ENCODE assay signal across 11 mouse cellular contexts in the genomic region with DNA sequence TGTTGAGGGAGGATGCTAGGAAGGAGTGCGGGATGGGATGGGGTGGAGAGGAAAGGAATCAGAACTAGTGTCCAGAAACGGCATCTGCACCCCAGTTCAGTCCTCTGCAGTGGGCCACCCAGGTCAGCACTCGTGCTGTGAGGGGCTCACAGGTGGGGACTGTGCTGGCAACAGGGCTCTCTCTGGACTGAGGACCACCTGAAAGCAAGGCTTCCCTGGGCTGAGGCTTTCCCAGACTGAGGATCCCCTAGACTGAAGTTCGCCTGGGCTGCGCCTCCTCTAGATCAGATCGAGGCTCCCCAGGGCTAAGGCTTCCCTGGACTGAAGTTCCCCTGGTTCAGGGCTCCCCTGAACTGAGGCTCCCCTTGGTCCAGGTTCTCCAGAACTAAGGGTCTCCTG. TPM values are rescaled to one million over a fixed set of nuclear protein-coding genes. Genes with fewer than 3 reads are reported as not detected.
A peak's percentile ranks its signal among the peaks of the same experiment; 100 is the strongest.
DNase-seq lines count a peak whose midpoint lies in the region; ATAC-seq and TF ChIP-seq lines count a peak whose summit lies in the region.
"Had no signal": no experiment of that assay in that cellular context is flagged by ENCODE, and none has a peak within 500 bp of the region (broad histone marks: within the 10 kb centered on the region; RNA-seq: fewer than 3 reads in every experiment).

No protein-coding gene starts in this region.

- TF ChIP-seq POLR2A in ES-Bruce4 (IDR thresholded peaks at IDR 0.05; ENCODE audit: insufficient read depth, low read length), result no peak

- no peak overlapping the region for H3K27ac ChIP-seq in heart, embryonic 10.5 days
- H3K27ac ChIP-seq in ES-Bruce4 (ENCODE audit: insufficient read depth, low read length), result no peak overlapping the region
- no peak overlapping the region for H3K27ac ChIP-seq in forebrain, postnatal 0 days (ENCODE audit: low read depth, low read length)
- H3K27ac ChIP-seq in midbrain, embryonic 12.5 days (replicated peaks), result no peak overlapping the region

- peaks cover 83% of the 10 kb centered on the region for H3K27me3 ChIP-seq in heart, embryonic 10.5 days (ENCODE audit: insufficient read depth, poor library complexity, severe bottlenecking)
- H3K27me3 ChIP-seq in ES-Bruce4 (ENCODE audit: control insufficient read depth, insufficient read depth, low read length, poor library complexity, severe bottlenecking), result no peaks in the 10 kb centered on the region; the same call in 1 of the 2 replicates
- H3K27me3 ChIP-seq in forebrain, postnatal 0 days (ENCODE audit: insufficient read depth, low read length), result peaks cover 51% of the 10 kb centered on the region
- peaks cover 86% of the 10 kb centered on the region for H3K27me3 ChIP-seq in midbrain, embryonic 12.5 days

- peaks cover 14% of the 10 kb centered on the region for H3K4me1 ChIP-seq in heart, embryonic 10.5 days
- H3K4me1 ChIP-seq in ES-Bruce4 (ENCODE audit: control insufficient read depth, insufficient read depth, low read length), result no peaks in the 10 kb centered on the region
- H3K4me1 ChIP-seq in forebrain, postnatal 0 days (ENCODE audit: insufficient read depth), result no peaks in the 10 kb centered on the region; the same call in 1 of the 2 replicates
- peaks cover 21% of the 10 kb centered on the region for H3K4me1 ChIP-seq in midbrain, embryonic 12.5 days

- H3K4me3 ChIP-seq in heart, embryonic 10.5 days, result peak overlapping the region; percentile 56
- H3K4me3 ChIP-seq in ES-Bruce4 (ENCODE audit: low read depth, low read length), result peak overlapping the region; percentile 51
- peak overlapping the region; percentile 37 for H3K4me3 ChIP-seq in forebrain, postnatal 0 days (ENCODE audit: low read depth, low read length)
- H3K4me3 ChIP-seq in midbrain, embryonic 12.5 days, result peak overlapping the region; percentile 39

- TF ChIP-seq EP300 in ES-Bruce4 (IDR thresholded peaks at IDR 0.05; ENCODE audit: insufficient read depth, low read depth, low read length), result no peak

- 2% methylated on average over 6 of the region's 6 CpGs for WGBS in heart, embryonic 10.5 days
- WGBS in forebrain, postnatal 0 days, result 3% methylated on average over 6 of the region's 6 CpGs
- WGBS in midbrain, embryonic 12.5 days, result 3% methylated on average over 6 of the region's 6 CpGs

- H3K4me2 ChIP-seq in forebrain, postnatal 0 days (ENCODE audit: low read depth), result peak overlapping the region; percentile 64
- H3K4me2 ChIP-seq in midbrain, embryonic 12.5 days (replicated peaks), result peak overlapping the region; percentile 54

- TF ChIP-seq CTCF in ES-Bruce4 (IDR thresholded peaks at IDR 0.05; ENCODE audit: low read depth, low read length), result no peak
- TF ChIP-seq CTCF in forebrain, postnatal 0 days (IDR thresholded peaks at IDR 0.05; ENCODE audit: low read depth), result no peak

- H3K9ac ChIP-seq in ES-Bruce4 (ENCODE audit: low read depth, poor library complexity, severe bottlenecking), result peak overlapping the region; percentile 46
- no peak overlapping the region for H3K9ac ChIP-seq in forebrain, postnatal 0 days
- H3K9ac ChIP-seq in midbrain, embryonic 12.5 days (replicated peaks), result no peak overlapping the region

- ATAC-seq in forebrain, postnatal 0 days, result no peak
- peak; percentile 30; the same call in 1 of the 2 replicates for ATAC-seq in midbrain, embryonic 12.5 days (ENCODE audit: low FRiP score, low read depth)

- DNase-seq in heart, embryonic 10.5 days (ENCODE audit: low spot score), result no peak
- DNase-seq in heart, adult 11 months, result no peak
- DNase-seq in forebrain, postnatal 0 days, result no peak
- no peak for DNase-seq in adrenal gland, postnatal 10 days
- DNase-seq in layer of hippocampus, postnatal 10 days (ENCODE audit: low spot score in 2 of 2), result no peak
- no peak for DNase-seq in gastrocnemius, adult 8-10 months (ENCODE audit: low spot score in 2 of 2)
- DNase-seq: kidney, adult 8-10 months; lung, postnatal 36 days had no signal

- H3K36me3 ChIP-seq in heart, embryonic 10.5 days, result no peaks in the 10 kb centered on the region
- no peaks in the 10 kb centered on the region for H3K36me3 ChIP-seq in ES-Bruce4 (ENCODE audit: control insufficient read depth, insufficient read depth, low read length, poor library complexity, severe bottlenecking)
- H3K36me3 ChIP-seq in forebrain, postnatal 0 days (ENCODE audit: insufficient read depth), result no peaks in the 10 kb centered on the region
- no peaks in the 10 kb centered on the region for H3K36me3 ChIP-seq in midbrain, embryonic 12.5 days

- H3K9me3 ChIP-seq in heart, embryonic 10.5 days, result no peaks in the 10 kb centered on the region
- no peaks in the 10 kb centered on the region for H3K9me3 ChIP-seq in ES-Bruce4 (replicated peaks; ENCODE audit: control insufficient read depth, insufficient read depth, low read length, poor library complexity, severe bottlenecking)
- no peaks in the 10 kb centered on the region for H3K9me3 ChIP-seq in forebrain, postnatal 0 days (ENCODE audit: low read length)
- no peaks in the 10 kb centered on the region for H3K9me3 ChIP-seq in midbrain, embryonic 12.5 days

RNA-seq across cellular contexts. Expression of a gene that starts 1.9 kb away (rescaled TPM):
- not detected in 2 replicates for polyA plus RNA-seq in heart, embryonic 10.5 days (2016; fragmentation: Nextera tagmentation; extraction: Ambion mirVana)
- polyA plus RNA-seq in ES-Bruce4 (2011; ENCODE audit: insufficient read depth, insufficient read length, low read depth, missing spikeins), result not detected in 2 replicates
- 2.8 and 6.9 TPM in 2 replicates for total RNA-seq in forebrain, postnatal 0 days (2014; rRNA removed)
- polyA plus RNA-seq in forebrain, postnatal 0 days (2015; fragmentation: Nextera tagmentation; extraction: Ambion mirVana), result 6.7 and 9.6 TPM in 2 replicates
- polyA plus RNA-seq in midbrain, embryonic 12.5 days (2016; fragmentation: Nextera tagmentation; extraction: Ambion mirVana), result 1.1 and 4.0 TPM in 2 replicates
- not detected for total RNA-seq in adrenal gland, postnatal 10 days (2021)
- 10 to 100 TPM; 25.9 to 27.1 TPM for total RNA-seq in layer of hippocampus, postnatal 10 days (2021)
- not detected for total RNA-seq in gastrocnemius, adult 8-10 months (2022)
- total RNA-seq: adrenal gland, adult 18-20 months had no signal
